Mouse (Mus musculus) testis, adult 2 months (tissue): ENCODE data around the gene Bach2. TPM values are rescaled to one million over a fixed set of nuclear protein-coding genes. Genes with fewer than 3 reads are reported as not detected.

Source experiments
- H3K27ac ChIP-seq: fragments of 200-500 bp; 2 replicates; pipeline ENCODE4 v1.5.1; 2012; ENCODE audit warnings: low read depth, low read length; ENCODE audit not compliant: control insufficient read depth, insufficient read depth
- H3K27me3 ChIP-seq: fragments of 200-500 bp; 2 replicates; pipeline ENCODE4 v1.6.1; 2012; ENCODE audit warnings: mild to moderate bottlenecking, low read length, moderate library complexity; ENCODE audit not compliant: control insufficient read depth, insufficient read depth
- H3K36me3 ChIP-seq: fragments of 200-500 bp; 2 replicates; pipeline ENCODE4 v1.6.1; 2012; ENCODE audit warnings: mild to moderate bottlenecking, low read length; ENCODE audit not compliant: control insufficient read depth, insufficient read depth
- H3K4me1 ChIP-seq: fragments of 200-500 bp; 2 replicates; pipeline ENCODE4 v1.6.1; 2012; ENCODE audit warnings: low read length; ENCODE audit not compliant: control insufficient read depth, insufficient read depth
- H3K4me3 ChIP-seq: fragments of 200-500 bp; 2 replicates; pipeline ENCODE4 v1.5.1; 2012; ENCODE audit warnings: low read depth, mild to moderate bottlenecking, low read length, moderate library complexity, mixed read lengths; ENCODE audit not compliant: control insufficient read depth
- CTCF ChIP-seq: fragments of 200-500 bp; IDR thresholded peaks from 2 replicates; pipeline ENCODE4 v1.5.1; 2012; ENCODE audit warnings: low read depth, mild to moderate bottlenecking, inconsistent platforms, low read length, moderate library complexity; ENCODE audit not compliant: control insufficient read depth, insufficient read depth, insufficient replicate concordance
- POLR2A ChIP-seq: fragments of 200-500 bp; IDR thresholded peaks from 2 replicates; pipeline ENCODE4 v1.6.1; 2012; ENCODE audit warnings: low read depth, mild to moderate bottlenecking, inconsistent platforms, low read length, moderate library complexity; ENCODE audit not compliant: control insufficient read depth
- polyA plus RNA-seq: library from polyadenylated mRNA; depleted of rRNA; stranded (reverse); fragments of >200 nt; gene quantifications from 2 replicates; pipeline ENCODE4 v1.2.3, GENCODE M21; 2012

The Bach2 gene
- polyA plus RNA-seq, 1 experiment, result 2.3 TPM

GRCm38 (mm10) chr4:32344276-32344675 is 105.7 kb downstream of the Bach2 start:
- TF ChIP-seq POLR2A, result no peak
- TF ChIP-seq CTCF, result no peak
- H3K4me3 ChIP-seq, result no peak overlapping the region
- H3K27ac ChIP-seq, result no peak overlapping the region
- no peaks in the 10 kb centered on the region for H3K4me1 ChIP-seq
- no peaks in the 10 kb centered on the region for H3K27me3 ChIP-seq
- H3K36me3 ChIP-seq, result no peaks in the 10 kb centered on the region

GRCm38 (mm10) chr4:32347202-32347601 is 108.6 kb downstream of the Bach2 start:
- TF ChIP-seq CTCF (no peak), POLR2A (no peak)
- H3K27ac ChIP-seq, result no peak overlapping the region
- no peaks in the 10 kb centered on the region for H3K36me3 ChIP-seq
- H3K4me3 ChIP-seq, result no peak overlapping the region
- no peaks in the 10 kb centered on the region for H3K27me3 ChIP-seq
- no peaks in the 10 kb centered on the region for H3K4me1 ChIP-seq

DNA sequence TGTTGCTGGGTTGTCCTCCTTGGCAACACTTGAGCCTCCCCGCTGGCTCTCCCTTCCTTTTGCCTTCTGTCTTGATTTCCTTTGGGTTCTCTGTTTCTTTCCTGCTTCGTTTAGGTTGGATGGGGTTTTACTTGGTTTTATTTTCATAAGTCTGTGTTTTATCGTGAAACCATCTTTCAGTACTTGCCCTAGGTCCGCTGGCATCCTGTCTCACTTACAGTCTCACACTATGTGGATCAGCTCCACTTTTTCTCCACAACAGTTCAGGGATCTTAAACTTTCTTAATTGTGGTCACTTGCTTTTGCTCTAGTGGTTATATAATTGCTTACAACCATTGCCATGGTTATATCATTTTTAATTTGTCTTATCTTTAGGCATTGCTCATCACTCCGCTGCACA is 109.1 kb downstream of the Bach2 start:
- Histone ChIP-seq H3K27me3 (no peaks in the 10 kb centered on the region), H3K4me1 (no peaks in the 10 kb centered on the region), H3K27ac (no peak overlapping the region), H3K4me3 (no peak overlapping the region), H3K36me3 (no peaks in the 10 kb centered on the region)
- no peak for TF ChIP-seq CTCF
- no peak for TF ChIP-seq POLR2A

- Histone ChIP-seq H3K4me3 (no peak overlapping the region), H3K4me1 (no peaks in the 10 kb centered on the region), H3K27me3 (no peaks in the 10 kb centered on the region), H3K36me3 (no peaks in the 10 kb centered on the region), H3K27ac (no peak overlapping the region)
- no peak for TF ChIP-seq POLR2A
- no peak for TF ChIP-seq CTCF
Observed at GRCm38 (mm10) chr4:32349361-32349760, 110.8 kb downstream of the Bach2 start.

DNA sequence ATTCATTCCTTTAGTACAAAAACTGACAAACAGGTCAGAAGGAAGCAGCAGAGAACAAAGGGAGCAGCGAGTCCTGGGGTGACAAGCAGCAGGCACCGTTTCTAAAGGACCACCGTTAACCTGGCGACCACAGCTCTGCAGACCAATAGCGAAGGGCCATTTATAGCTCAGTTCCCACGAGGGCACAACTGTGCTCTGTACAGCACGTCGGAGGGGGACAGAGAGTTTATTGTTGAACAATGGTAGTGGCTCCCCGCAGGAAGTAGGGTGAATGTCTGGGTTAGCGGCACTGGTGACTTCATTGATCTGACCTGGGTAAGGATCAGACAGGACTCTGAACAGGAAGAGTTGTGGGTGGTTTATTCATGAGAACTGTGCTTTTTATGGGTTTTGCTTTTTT is 112.6 kb downstream of the Bach2 start:
- Histone ChIP-seq H3K27me3 (no peaks in the 10 kb centered on the region), H3K4me3 (no peak overlapping the region), H3K36me3 (no peaks in the 10 kb centered on the region), H3K4me1 (no peaks in the 10 kb centered on the region), H3K27ac (no peak overlapping the region)
- TF ChIP-seq POLR2A (no peak), CTCF (no peak)

GRCm38 (mm10) chr4:32351661-32352246 is 113.2 kb downstream of the Bach2 start:
- Histone ChIP-seq H3K27ac (no peak overlapping the region), H3K4me1 (no peaks in the 10 kb centered on the region), H3K27me3 (no peaks in the 10 kb centered on the region), H3K4me3 (no peak overlapping the region), H3K36me3 (no peaks in the 10 kb centered on the region)
- TF ChIP-seq POLR2A (no peak), CTCF (no peak)

DNA sequence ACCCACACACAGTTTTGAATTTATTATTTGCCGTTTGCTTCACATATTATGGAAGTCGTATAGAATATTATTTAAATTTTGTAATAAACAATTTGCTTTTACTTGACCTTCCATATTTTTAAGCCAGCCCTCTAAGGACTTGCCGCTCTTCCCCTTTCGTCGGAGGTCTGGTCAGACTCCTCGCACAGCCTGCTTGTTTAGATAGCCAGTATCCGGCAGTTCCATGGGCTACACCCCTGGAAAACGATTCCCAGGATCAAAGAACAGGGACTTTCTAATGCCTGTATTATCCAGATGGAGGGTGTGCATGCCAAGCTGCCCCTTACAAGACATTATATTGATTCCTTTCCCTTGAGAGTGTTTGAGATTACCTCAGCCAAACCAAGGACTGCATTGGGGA is 113.8 kb downstream of the Bach2 start:
- H3K27me3 ChIP-seq, result no peaks in the 10 kb centered on the region
- no peaks in the 10 kb centered on the region for H3K4me1 ChIP-seq
- H3K27ac ChIP-seq, result no peak overlapping the region
- H3K36me3 ChIP-seq, result no peaks in the 10 kb centered on the region
- no peak overlapping the region for H3K4me3 ChIP-seq
- TF ChIP-seq CTCF (no peak), POLR2A (no peak)

- H3K4me3 ChIP-seq, result no peak overlapping the region
- H3K27me3 ChIP-seq, result no peaks in the 10 kb centered on the region
- H3K36me3 ChIP-seq, result no peaks in the 10 kb centered on the region
- H3K27ac ChIP-seq, result no peak overlapping the region
- TF ChIP-seq CTCF (no peak), POLR2A (no peak)
- no peaks in the 10 kb centered on the region for H3K4me1 ChIP-seq
Observed at GRCm38 (mm10) chr4:32352842-32353241, 114.2 kb downstream of the Bach2 start.
